Mouse (Mus musculus): ENCODE data around the gene Tcap.

Tcap gene

DNA sequence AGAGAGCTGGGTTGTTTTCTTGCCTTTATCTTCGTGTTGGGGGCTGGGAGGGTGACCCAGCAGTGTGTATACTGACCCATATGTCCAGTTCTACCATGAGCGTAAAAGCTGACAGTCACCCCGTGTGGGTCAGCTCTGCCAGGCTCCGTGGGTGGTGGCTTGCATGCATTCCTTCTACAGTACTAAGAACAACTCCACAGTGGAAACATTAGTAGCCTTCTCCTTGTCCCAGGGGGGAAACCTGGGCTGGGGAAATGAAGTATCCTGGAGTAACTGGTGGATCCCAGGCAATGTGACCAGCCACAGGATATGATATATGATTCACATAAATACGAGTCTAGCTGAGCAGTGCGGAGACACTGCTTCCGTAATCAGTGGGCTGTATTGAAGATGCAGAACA is 30.1 kb downstream of the Tcap start:
- no peak for DNase-seq

DNA sequence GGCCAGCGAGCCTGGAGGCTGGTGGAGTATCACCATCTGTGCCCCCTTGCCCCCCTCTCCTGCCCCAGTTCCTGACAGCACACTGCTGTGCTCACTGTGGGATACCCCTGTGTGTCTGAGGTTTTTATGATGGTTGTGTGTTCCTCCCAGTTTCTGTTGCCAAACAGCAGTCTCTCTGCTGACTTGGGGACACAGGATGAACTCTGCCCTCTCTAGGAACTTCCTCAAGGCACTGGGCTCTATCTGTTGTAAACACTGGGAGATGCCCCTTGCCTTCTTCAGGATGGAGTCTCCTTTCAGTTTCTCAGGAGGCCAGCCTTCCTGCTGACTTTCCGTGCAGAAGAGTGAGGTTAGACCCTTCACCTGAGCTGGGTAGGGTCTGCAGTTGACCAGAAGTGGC is 30.6 kb downstream of the Tcap start:
- no peak for DNase-seq

GRCm38 (mm10) chr11:98417074-98417473 is 33.5 kb downstream of the Tcap start:
- no peak for DNase-seq

- DNase-seq = no peak
Measured at GRCm38 (mm10) chr11:98418273-98418672, 34.7 kb downstream of the Tcap start.

DNA sequence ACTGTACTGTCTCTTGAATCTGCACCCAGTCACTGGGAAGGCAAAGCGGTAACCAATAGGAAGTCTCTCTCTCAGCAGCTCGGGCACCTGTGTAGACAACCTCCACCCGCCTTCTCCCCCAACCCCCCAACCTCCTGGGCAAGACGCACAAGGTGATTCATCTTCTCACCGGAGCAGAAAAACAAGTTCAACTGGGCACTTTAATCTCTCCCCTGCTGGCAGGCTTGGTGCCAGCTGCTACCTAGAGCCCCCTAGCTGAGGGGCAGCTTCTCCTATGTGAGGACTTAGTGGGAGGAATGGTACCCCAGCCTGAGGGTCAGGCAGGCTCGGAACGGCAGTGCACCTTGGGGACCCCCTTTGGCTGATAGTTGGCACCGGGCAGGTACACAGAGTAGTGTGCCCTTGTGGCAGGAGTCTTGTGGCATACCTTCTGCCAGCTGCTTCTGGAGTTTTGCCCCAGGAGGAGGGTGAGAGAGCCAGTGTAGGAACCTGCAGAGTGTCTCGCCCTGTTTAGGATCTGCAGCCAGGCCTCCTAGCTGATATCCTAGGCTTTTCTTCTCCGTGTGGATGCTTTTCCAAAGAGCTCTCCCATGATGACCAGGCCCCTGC is 35.4 kb downstream of the Tcap start:
- DNase-seq = no peak

DNA sequence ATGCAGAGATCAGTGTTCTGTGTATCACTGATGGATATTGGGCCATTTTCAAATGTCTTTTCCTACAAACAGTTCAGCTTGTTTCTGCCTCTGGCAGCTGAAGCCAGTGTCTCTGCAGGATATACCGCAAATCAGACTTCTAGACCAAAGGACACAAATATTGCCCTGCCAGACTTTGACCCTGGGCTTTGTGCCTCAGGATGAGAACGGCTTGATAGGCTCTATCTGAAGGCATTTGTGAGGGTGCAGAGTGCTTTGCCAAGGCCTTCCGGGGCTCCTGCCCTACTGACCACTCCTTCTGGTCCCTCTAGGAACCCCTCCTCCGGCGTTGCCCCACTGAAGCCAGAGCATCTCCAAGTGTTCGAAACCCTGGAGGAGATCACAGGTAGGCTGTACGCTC is 43.0 kb downstream of the Tcap start:
- no peak for DNase-seq

DNA sequence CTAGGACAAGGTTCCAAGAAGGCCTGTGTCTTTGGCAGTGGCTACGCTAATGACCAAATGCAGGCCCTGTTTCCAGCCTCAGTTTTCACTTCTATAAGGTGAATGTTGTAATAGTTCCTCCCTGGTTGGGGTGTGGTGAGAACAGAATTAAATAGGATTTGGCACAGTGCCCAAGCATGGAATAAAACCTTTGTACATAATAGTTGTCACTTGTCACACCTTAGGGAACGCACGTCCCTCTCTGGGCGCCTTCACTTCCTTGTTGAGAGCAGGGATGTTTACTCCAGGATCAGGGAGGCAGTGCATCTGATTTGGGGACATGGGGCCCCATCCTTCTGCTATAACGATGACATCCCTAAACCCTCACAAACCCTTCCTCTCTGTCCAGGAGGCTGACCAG is 44.8 kb downstream of the Tcap start:
- no peak for DNase-seq

DNA sequence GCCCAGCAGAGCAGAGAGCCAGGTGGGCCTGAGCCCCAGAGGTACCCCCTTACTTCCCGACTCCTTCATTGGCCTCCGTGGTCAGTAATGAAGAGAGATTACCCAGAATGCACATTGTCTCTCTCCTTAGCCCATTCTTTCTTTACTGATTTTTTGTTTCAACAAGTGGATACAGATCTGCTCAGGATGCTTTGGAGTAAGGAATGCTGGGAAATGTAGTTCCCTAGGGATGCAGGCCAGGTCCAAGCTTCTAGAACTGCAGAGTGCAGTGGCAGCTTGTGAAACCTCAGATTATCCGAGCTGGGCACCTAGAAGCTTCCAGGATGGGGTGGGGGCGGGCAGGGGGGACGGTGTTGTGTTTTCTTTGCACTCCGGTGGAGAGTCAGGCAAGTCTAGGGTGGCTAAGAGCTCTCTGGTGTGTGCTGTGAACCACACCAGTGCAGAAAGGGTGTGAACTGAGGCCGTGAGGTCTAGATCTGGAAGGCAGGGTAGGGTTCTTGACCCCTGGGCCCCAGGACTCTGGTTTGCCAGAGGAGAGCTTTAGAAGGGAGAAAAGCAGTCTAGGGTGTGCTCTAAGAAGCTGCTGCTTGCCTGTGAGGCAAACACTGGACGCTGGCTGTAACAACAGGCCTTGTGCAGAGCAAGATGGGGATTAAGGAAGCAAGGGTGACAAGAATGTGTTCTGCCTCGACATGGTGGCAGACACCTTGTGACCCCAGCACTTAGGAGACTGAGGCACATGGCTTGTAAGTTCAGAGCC is 48.3 kb downstream of the Tcap start:
- DNase-seq = no peak
